27 mouse cellular contexts compared by ENCODE assay signal in genomic region chr5:138865637-138866036, GRCm38 (mm10). TPM values are rescaled to one million over a fixed set of nuclear protein-coding genes. Genes with fewer than 3 reads are reported as not detected.
DNase-seq lines count a peak whose midpoint lies in the region; ATAC-seq and TF ChIP-seq lines count a peak whose summit lies in the region.
"Had no signal": no experiment of that assay in that cellular context is flagged by ENCODE, and none has a peak within 500 bp of the region (broad histone marks: within the 10 kb centered on the region; RNA-seq: fewer than 3 reads in every experiment).

No protein-coding gene starts in this region.

- H3K27ac ChIP-seq in liver, embryonic 13.5 days: no peak overlapping the region
- H3K27ac ChIP-seq in liver, embryonic 12.5 days: no peak overlapping the region
- H3K27ac ChIP-seq in stomach, embryonic 15.5 days: peak overlapping the region; percentile 67
- no peak overlapping the region for H3K27ac ChIP-seq in hindbrain, embryonic 12.5 days
- H3K27ac ChIP-seq in kidney, embryonic 14.5 days (ENCODE audit: low read depth, low read length): no peak overlapping the region
- no peak overlapping the region for H3K27ac ChIP-seq in heart, adult 2 months
- H3K27ac ChIP-seq: embryonic facial prominence, embryonic 12.5 days; forebrain, embryonic 13.5 days; gastrocnemius, adult 2 months; heart, embryonic 15.5 days; hindbrain, embryonic 10.5 days; hindbrain, embryonic 15.5 days had no signal

- peak; percentile 15; the same call in 1 of the 2 replicates for ATAC-seq in liver, embryonic 13.5 days (ENCODE audit: low read depth)
- no peak for ATAC-seq in liver, embryonic 12.5 days
- peak; percentile 66 for ATAC-seq in megakaryocyte, adult 5-6 weeks (ENCODE audit: poor library complexity, severe bottlenecking)
- no peak for ATAC-seq in stomach, embryonic 15.5 days (ENCODE audit: insufficient read depth, low FRiP score, low read depth)
- no peak for ATAC-seq in hindbrain, embryonic 12.5 days (ENCODE audit: low FRiP score)
- no peak for ATAC-seq in kidney, embryonic 14.5 days (ENCODE audit: low FRiP score, low TSS enrichment)
- ATAC-seq: CD4-positive, CD25-positive, alpha-beta regulatory T cell, adult 4 months; forebrain, embryonic 13.5 days; forebrain, postnatal 0 days had no signal

- intact Hi-C loops in heart, adult 2 months (cut with DNase I): no loop called here

- H3K9ac ChIP-seq in liver, embryonic 13.5 days: no peak overlapping the region
- H3K9ac ChIP-seq in liver, embryonic 12.5 days: no peak overlapping the region
- H3K9ac ChIP-seq in stomach, embryonic 15.5 days: no peak overlapping the region
- no peak overlapping the region for H3K9ac ChIP-seq in hindbrain, embryonic 12.5 days
- no peak overlapping the region for H3K9ac ChIP-seq in kidney, embryonic 14.5 days (ENCODE audit: low read depth, low read length)
- H3K9ac ChIP-seq in heart, adult 2 months (ENCODE audit: low read depth, low read length): no peak overlapping the region
- H3K9ac ChIP-seq: embryonic facial prominence, embryonic 12.5 days; forebrain, embryonic 13.5 days; forebrain, postnatal 0 days; heart, embryonic 15.5 days; hindbrain, embryonic 15.5 days had no signal

- H3K9me3 ChIP-seq in liver, embryonic 13.5 days (replicated peaks): no peaks in the 10 kb centered on the region
- H3K9me3 ChIP-seq in liver, embryonic 12.5 days (replicated peaks): no peaks in the 10 kb centered on the region
- no peaks in the 10 kb centered on the region for H3K9me3 ChIP-seq in stomach, embryonic 15.5 days
- H3K9me3 ChIP-seq in hindbrain, embryonic 12.5 days (replicated peaks): no peaks in the 10 kb centered on the region
- no peaks in the 10 kb centered on the region for H3K9me3 ChIP-seq in kidney, embryonic 14.5 days (ENCODE audit: control insufficient read depth, low read length)
- H3K9me3 ChIP-seq: embryonic facial prominence, embryonic 12.5 days; forebrain, embryonic 13.5 days; G1E; heart, embryonic 15.5 days; hindbrain, embryonic 10.5 days; hindbrain, embryonic 15.5 days had no signal

- no peak for DNase-seq in liver, embryonic 13.5 days
- no peak for DNase-seq in heart, adult 2 months
- DNase-seq: adrenal gland, adult 8-10 months; B cell, adult 2 months; cerebellum, adult 11 months; cerebellum, adult 8-10 months; cerebellum, postnatal 14 days; forebrain, postnatal 0 days; gastrocnemius, adult 2 months; gastrocnemius, postnatal 25 days; heart, adult 11 months; heart, postnatal 14 days had no signal

- H3K4me1 ChIP-seq in liver, embryonic 13.5 days (replicated peaks): peaks cover 22% of the 10 kb centered on the region
- 0 out of 2 replicates have a peak, but pooled peaks cover 8% of the 10 kb centered on the region for H3K4me1 ChIP-seq in liver, embryonic 12.5 days
- H3K4me1 ChIP-seq in stomach, embryonic 15.5 days: peaks cover 30% of the 10 kb centered on the region
- H3K4me1 ChIP-seq in hindbrain, embryonic 12.5 days: peaks cover 5% of the 10 kb centered on the region; the same call in 1 of the 2 replicates
- no peaks in the 10 kb centered on the region for H3K4me1 ChIP-seq in kidney, embryonic 14.5 days (ENCODE audit: control insufficient read depth, insufficient read depth, low read length)
- H3K4me1 ChIP-seq in heart, adult 2 months (ENCODE audit: control insufficient read depth, insufficient read depth, low read length): 0 out of 2 replicates have a peak, but pooled peaks cover 1% of the 10 kb centered on the region
- H3K4me1 ChIP-seq: embryonic facial prominence, embryonic 12.5 days; hindbrain, embryonic 15.5 days had no signal

- no peak for TF ChIP-seq CTCF in heart, adult 2 months (IDR thresholded peaks at IDR 0.05)

- TF ChIP-seq POLR2A in heart, adult 2 months (IDR thresholded peaks at IDR 0.05; ENCODE audit: insufficient read depth, low read depth, low read length): no peak

- H3K4me2 ChIP-seq in liver, embryonic 13.5 days: no peak overlapping the region
- H3K4me2 ChIP-seq in liver, embryonic 12.5 days: no peak overlapping the region
- H3K4me2 ChIP-seq in stomach, embryonic 15.5 days: no peak overlapping the region
- H3K4me2 ChIP-seq in hindbrain, embryonic 12.5 days (replicated peaks): no peak overlapping the region
- no peak overlapping the region for H3K4me2 ChIP-seq in kidney, embryonic 14.5 days (replicated peaks; ENCODE audit: low read depth, low read length)
- H3K4me2 ChIP-seq: embryonic facial prominence, embryonic 12.5 days; forebrain, embryonic 13.5 days; heart, embryonic 11.5 days; heart, embryonic 15.5 days; hindbrain, embryonic 15.5 days had no signal

- TF ChIP-seq EP300 in heart, adult 2 months (IDR thresholded peaks at IDR 0.05; ENCODE audit: insufficient read depth, low read depth, low read length): no peak

- no peaks in the 10 kb centered on the region for H3K27me3 ChIP-seq in liver, embryonic 13.5 days
- no peaks in the 10 kb centered on the region for H3K27me3 ChIP-seq in liver, embryonic 12.5 days (replicated peaks)
- no peaks in the 10 kb centered on the region for H3K27me3 ChIP-seq in stomach, embryonic 15.5 days (replicated peaks)
- H3K27me3 ChIP-seq in hindbrain, embryonic 12.5 days: no peaks in the 10 kb centered on the region
- H3K27me3 ChIP-seq in kidney, embryonic 14.5 days (ENCODE audit: control insufficient read depth, insufficient read depth, low read length): no peaks in the 10 kb centered on the region
- H3K27me3 ChIP-seq in heart, adult 2 months (ENCODE audit: control insufficient read depth, insufficient read depth, low read length): no peaks in the 10 kb centered on the region
- H3K27me3 ChIP-seq: embryonic facial prominence, embryonic 12.5 days; forebrain, embryonic 13.5 days; heart, embryonic 15.5 days; hindbrain, embryonic 15.5 days had no signal

- 7% methylated on average over 4 of the region's 4 CpGs for WGBS in liver, embryonic 13.5 days (ENCODE audit: insufficient replicate concordance)
- WGBS in liver, embryonic 12.5 days (ENCODE audit: insufficient replicate concordance): 21% methylated on average over 4 of the region's 4 CpGs
- WGBS in stomach, embryonic 15.5 days: 47% methylated on average over 4 of the region's 4 CpGs
- 66% methylated on average over 4 of the region's 4 CpGs for WGBS in hindbrain, embryonic 12.5 days
- 63% methylated on average over 4 of the region's 4 CpGs for WGBS in kidney, embryonic 14.5 days
- WGBS in heart, adult 2 months: 54% methylated on average over 4 of the region's 4 CpGs

- no peak overlapping the region for H3K4me3 ChIP-seq in liver, embryonic 13.5 days (replicated peaks)
- H3K4me3 ChIP-seq in liver, embryonic 12.5 days: no peak overlapping the region
- no peak overlapping the region for H3K4me3 ChIP-seq in stomach, embryonic 15.5 days (replicated peaks)
- no peak overlapping the region for H3K4me3 ChIP-seq in hindbrain, embryonic 12.5 days
- no peak overlapping the region for H3K4me3 ChIP-seq in kidney, embryonic 14.5 days (ENCODE audit: low read length)
- H3K4me3 ChIP-seq in heart, adult 2 months: no peak overlapping the region
- H3K4me3 ChIP-seq: embryonic facial prominence, embryonic 12.5 days; forebrain, embryonic 13.5 days; gastrocnemius, adult 2 months; heart, embryonic 15.5 days; hindbrain, embryonic 10.5 days; hindbrain, embryonic 15.5 days had no signal

- no peaks in the 10 kb centered on the region for H3K36me3 ChIP-seq in liver, embryonic 13.5 days
- no peaks in the 10 kb centered on the region for H3K36me3 ChIP-seq in liver, embryonic 12.5 days
- H3K36me3 ChIP-seq in stomach, embryonic 15.5 days: no peaks in the 10 kb centered on the region
- no peaks in the 10 kb centered on the region for H3K36me3 ChIP-seq in hindbrain, embryonic 12.5 days
- H3K36me3 ChIP-seq in kidney, embryonic 14.5 days (ENCODE audit: control insufficient read depth, insufficient read depth, low read length): no peaks in the 10 kb centered on the region
- H3K36me3 ChIP-seq in heart, adult 2 months (ENCODE audit: control insufficient read depth, insufficient read depth, low read length): no peaks in the 10 kb centered on the region
- H3K36me3 ChIP-seq: embryonic facial prominence, embryonic 12.5 days; G1E; heart, embryonic 15.5 days; hindbrain, embryonic 10.5 days; hindbrain, embryonic 15.5 days had no signal

- no peaks in the 10 kb centered on the region for H3K79me2 ChIP-seq in heart, adult 2 months (replicated peaks; ENCODE audit: control insufficient read depth, insufficient read depth, low read length)

RNA-seq across cellular contexts. Expression of gene Gm5294, which starts 45.8 kb away (rescaled TPM):
- not detected in 2 replicates for polyA plus RNA-seq in liver, embryonic 13.5 days (2015; fragmentation: Nextera tagmentation; extraction: Ambion mirVana)
- not detected in 2 replicates for polyA plus RNA-seq in liver, embryonic 12.5 days (2016; fragmentation: Nextera tagmentation; extraction: Ambion mirVana)
- total RNA-seq in megakaryocyte, adult 5-6 weeks (2015): not detected in 2 replicates
- 1.2 TPM in 1 of 2 replicates, not detected in the other for total RNA-seq in megakaryocyte, adult 5-6 weeks (2017)
- not detected in 2 replicates for polyA plus RNA-seq in stomach, embryonic 15.5 days (2015; fragmentation: Nextera tagmentation; extraction: Ambion mirVana)
- polyA plus RNA-seq in hindbrain, embryonic 12.5 days (2016; fragmentation: Nextera tagmentation; extraction: Ambion mirVana): 0.46 and 0.64 TPM in 2 replicates
- not detected in 2 replicates for polyA plus RNA-seq in kidney, embryonic 14.5 days (2014; fragmentation: Nextera tagmentation; extraction: Ambion mirVana)
- total RNA-seq in heart, adult 2 months (2021): not detected
- polyA plus RNA-seq in heart, adult 2 months (2012; rRNA removed): not detected in 2 replicates
- total RNA-seq: adrenal gland, adult 8-10 months; adrenal gland, postnatal 4 days; forebrain, postnatal 0 days; G1E; gastrocnemius, adult 2 months; gastrocnemius, postnatal 25 days; heart, postnatal 14 days had no signal
- polyA plus RNA-seq: CD4-positive, CD25-positive, alpha-beta regulatory T cell, adult 4 months; cortical plate, adult 2 months; forebrain, embryonic 13.5 days; forebrain, postnatal 0 days; G1E; heart, embryonic 11.5 days; heart, embryonic 15.5 days; hindbrain, embryonic 10.5 days had no signal

Comparison
In these comparisons a context has a peak if more than half of its experiments do, and no peak if none do; other contexts are left out.
1. ATAC-seq: peak in liver, embryonic 13.5 days (single experiment) and megakaryocyte, adult 5-6 weeks (single experiment); none in liver, embryonic 12.5 days (single experiment), stomach, embryonic 15.5 days (single experiment), hindbrain, embryonic 12.5 days (single experiment) and kidney, embryonic 14.5 days (single experiment).